Mouse (Mus musculus) spleen, embryonic (tissue): ENCODE measurements around the gene Gtsf2.

Experiments
- CTCF ChIA-PET: fragments of 350-600 bp; sonication (Branson Sonifier 250); formaldehyde crosslinking; loops from one replicate; lab custom pipeline; 2022; lab: Charles Lee

Gtsf2 gene

DNA sequence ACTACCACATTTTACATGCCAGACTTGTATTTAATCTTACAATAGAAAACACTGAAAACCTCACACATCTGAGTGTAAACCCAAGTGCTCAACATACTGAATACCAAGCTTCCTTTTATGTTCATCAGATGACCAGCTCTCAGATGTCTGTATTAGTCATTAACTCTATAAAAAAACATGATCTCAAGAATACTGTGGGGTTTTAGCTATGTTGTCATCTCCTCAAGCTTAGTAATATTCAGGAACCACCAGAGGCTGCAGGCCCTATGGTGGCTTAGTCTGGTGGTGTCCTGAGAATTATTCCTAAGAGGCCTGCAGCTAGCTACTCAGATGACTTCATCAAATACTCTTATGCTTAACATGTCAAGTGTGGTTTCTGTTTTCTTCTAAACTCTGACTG is 54.7 kb downstream of the Gtsf2 start:
- CTCF ChIA-PET: interaction anchor here (0.5 kb wide), 1 partner anchor 36 kb away, joined by 4 read pairs; no protein-coding TSS in a partner anchor
